Mouse (Mus musculus) lung, adult 2 months (tissue): Measurements from ENCODE around the gene Ppp2r5c.

Experiments
- CTCF ChIP-seq: fragments of 200-500 bp; IDR thresholded peaks from 2 replicates; pipeline ENCODE4 v1.5.1; 2011; ENCODE audit warnings: mild to moderate bottlenecking, low read length, control low read depth; ENCODE audit not compliant: insufficient read depth
- POLR2A ChIP-seq: fragments of 200-500 bp; IDR thresholded peaks from 2 replicates; pipeline ENCODE4 v1.6.1; 2011; ENCODE audit warnings: low read depth, mild to moderate bottlenecking, control low read depth, low read length, borderline replicate concordance; ENCODE audit errors: extremely low read depth

DNA sequence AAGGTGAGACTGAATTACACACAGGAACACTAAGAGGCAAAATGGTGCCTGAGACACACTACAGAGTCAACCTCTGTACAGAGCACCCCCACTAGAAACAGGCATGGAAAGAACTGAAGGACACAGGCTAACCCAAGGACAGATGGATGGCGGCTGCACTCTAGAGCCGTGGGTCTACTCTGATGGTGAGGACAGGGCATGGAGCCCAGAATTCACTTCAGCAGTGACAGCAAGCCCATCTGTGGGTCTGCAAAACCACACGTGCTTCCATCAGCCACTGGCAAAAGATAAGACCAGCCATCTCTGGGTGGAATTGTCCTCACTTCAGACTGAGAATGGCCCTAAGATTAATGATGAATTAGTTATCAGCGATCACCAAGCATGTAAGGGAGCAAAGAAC, 45.0 kb upstream of the Ppp2r5c start:
- TF ChIP-seq CTCF (no peak), POLR2A (no peak)
